Mouse (Mus musculus) lung, postnatal 0 days (tissue): ENCODE results near the gene Nfatc3.

Experiments used
- CTCF ChIP-seq: IDR thresholded peaks from 2 replicates; pipeline ENCODE4 v1.5.1; 2016; ENCODE audit warnings: antibody characterized with exemption, mild to moderate bottlenecking
- EP300 ChIP-seq: IDR thresholded peaks from 2 replicates; pipeline ENCODE4 v1.6.1; 2016; ENCODE audit warnings: antibody characterized with exemption, mild to moderate bottlenecking, control low read depth

GRCm38 (mm10) chr8:106049840-106050239, 8.8 kb upstream of the Nfatc3 start:
- TF ChIP-seq CTCF (no peak), EP300 (no peak)
